Mouse (Mus musculus): ENCODE data around the gene 1700122O11Rik.

DNA sequence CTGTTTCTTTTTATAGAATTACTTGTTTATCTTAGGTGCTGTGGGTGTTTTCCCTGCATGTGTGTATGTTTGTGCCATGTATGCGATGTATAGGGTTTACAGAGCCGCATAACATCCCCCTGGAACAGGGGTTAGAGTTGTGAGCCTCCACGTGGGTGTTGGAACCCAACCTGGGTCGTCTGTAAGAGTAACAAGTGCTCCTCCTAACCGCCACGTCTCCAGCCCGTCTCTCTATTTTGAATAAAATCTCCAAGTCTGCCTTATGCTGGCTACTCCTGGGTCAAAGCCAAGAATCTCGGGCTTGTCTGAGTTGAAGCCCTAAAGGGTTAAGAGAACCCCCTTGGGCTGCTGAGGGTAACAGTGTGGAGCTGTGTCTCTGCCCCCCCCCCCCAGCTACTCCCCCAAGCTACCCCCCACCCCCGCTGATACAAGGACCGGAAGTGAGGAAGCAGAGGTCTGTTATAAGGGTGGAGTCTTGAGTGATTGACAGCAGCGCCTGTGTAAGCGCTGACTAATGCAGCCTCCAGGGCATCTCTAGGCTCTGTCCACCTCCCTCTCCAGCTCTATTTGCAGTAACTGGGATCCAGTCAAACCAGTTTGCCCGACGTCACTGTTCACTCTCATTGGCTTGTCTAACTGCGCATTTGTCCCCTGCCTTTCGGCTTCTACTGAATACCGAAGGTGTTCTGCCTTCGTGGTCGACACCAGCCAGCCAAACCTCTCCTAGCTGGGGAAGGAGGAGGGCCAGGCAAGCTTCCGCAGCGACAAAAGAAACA, 36.3 kb downstream of the 1700122O11Rik start:
- TF ChIP-seq POLR2A (IDR thresholded peaks at IDR 0.05; ENCODE audit: insufficient read depth, low read length) (peak; percentile 81), CTCF (IDR thresholded peaks at IDR 0.05; ENCODE audit: low read depth, low read length) (no peak), EP300 (IDR thresholded peaks at IDR 0.05; ENCODE audit: insufficient read depth, low read depth, low read length) (peak; percentile 82)
